Mouse (Mus musculus) retina, postnatal 7 days (tissue): Measurements from ENCODE around the gene Spon1.

Experiments used
- DNase-seq: peaks from one replicate; pipeline ENCODE4 v3.0.0-alpha.2; 2012; ENCODE audit warnings: low read depth, low spot score

The Spon1 gene

DNA sequence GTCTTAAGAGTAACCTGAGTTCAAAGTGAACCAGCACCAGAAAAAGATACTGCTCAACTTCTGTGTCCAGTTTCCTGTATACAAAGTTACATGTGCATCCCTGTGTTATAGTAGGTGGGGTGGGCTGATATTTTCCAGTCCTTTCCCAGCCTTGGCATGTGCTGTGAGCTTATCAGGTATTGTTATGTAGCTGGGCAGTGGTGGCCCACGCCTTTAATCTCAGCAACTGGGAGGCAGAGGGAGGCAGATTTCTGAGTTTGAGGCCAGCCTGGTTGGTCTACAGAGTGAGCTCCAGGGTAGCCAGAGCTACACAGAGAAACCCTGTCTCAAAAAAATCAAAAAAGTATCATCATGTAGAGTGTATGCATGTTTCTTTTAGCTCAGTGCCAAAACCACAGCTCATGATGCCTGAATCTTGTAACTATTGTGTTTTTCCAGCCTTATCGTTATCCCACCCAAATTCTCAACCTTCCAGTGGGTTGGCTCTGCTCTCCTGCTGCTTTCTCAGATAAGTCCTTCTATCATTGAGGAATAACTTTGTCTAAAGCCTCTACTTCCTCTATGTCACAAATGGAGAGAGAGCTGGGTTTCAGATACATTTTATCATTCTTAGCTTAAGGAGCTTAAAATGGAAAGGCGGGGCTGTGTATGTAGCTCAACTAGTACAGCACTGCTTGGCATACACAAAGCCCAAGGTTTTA is 137.5 kb downstream of the Spon1 start:
- DNase-seq, result no peak

DNA sequence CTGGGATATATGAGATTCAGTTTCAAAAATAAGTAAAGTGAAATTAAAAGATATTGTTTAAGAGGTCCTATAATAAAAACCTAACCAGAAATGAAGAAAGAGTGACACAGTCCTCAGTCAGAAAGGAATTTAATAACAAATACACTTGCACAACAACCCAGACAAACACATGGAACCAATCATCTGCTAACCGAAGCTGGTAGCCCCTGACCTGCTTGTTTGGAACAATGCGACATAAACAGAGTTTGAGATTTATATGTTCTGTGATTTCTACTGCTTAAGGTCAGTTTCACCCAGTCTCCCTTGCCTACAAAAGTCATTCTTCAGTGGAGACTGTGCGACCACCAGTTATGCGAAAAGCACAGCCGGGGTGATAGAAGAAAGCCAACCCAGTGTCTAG is 138.1 kb downstream of the Spon1 start:
- DNase-seq, result no peak

GRCm38 (mm10) chr7:113904348-113904895 is 138.6 kb downstream of the Spon1 start:
- no peak for DNase-seq

DNA sequence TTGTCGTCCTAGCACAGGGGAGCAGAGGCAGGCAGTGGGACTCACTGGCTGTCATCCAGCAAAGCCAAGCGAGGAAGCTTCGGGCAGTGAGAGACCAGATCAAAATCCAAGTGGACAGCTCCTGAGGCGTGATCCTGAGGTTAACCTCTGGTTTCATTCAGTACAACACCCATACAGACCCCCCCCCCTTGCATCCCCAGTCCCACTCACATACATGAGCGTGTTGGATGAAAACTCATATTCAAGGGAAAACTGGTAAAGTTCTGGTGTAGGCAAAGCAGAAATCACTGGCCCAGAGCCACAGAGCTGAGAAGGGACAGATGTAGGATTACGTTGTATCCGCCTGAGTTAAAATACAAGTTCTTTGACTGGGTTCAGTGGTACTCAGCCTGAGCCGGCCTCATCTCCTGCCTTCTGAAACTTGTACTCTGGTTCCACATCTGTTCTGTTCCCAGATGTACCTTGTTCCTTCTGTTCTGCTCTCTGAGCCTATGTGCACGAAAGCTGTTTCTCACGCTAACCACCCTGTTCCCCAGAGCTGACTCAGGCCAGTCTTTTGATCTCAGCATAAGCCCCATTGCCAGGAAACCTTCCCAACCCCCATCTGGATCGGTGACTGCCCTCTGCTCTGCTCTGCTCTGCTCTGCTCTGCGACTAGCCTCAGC is 143.5 kb downstream of the Spon1 start:
- DNase-seq, result no peak

DNA sequence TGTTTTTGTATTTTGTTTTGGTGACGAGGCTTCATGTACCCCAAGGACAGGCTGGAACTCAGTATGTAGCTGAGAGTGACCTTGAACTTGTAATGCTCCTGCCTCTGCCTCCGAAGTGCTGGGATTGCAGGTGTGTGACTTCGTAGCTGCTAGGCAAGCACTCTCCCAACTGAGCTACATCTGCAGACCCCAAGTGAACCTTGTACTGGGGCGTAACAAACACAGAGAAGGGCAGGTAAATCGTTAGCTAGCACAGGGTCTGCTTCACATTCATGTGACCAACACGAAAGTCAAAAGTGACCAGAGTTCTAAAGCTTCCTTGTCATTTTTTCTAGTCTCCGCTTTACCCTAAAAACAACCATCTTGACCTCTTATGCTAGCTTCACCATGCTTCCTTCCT is 145.1 kb downstream of the Spon1 start:
- DNase-seq, result no peak

- no peak for DNase-seq
Observed at GRCm38 (mm10) chr7:113915936-113916335, 150.1 kb downstream of the Spon1 start.

DNA sequence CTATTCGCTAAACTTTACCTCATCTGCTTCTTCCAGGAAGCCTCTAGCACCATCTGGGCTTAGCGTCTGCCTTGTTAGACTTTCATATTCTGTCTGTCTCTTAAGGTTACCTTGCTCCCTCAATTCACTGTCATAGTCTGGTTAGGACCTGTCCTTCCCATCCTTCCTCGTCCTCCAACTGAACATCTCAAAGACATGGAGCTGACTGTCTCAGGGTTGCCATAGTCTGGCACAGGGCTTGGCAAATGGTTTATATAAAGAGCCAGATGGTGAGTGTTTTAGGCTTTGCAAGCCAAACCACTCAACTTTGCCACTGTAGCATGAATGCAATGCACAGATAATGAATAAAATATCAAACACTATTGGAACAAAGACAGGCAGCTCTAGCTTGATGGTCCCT is 153.1 kb downstream of the Spon1 start:
- no peak for DNase-seq

DNA sequence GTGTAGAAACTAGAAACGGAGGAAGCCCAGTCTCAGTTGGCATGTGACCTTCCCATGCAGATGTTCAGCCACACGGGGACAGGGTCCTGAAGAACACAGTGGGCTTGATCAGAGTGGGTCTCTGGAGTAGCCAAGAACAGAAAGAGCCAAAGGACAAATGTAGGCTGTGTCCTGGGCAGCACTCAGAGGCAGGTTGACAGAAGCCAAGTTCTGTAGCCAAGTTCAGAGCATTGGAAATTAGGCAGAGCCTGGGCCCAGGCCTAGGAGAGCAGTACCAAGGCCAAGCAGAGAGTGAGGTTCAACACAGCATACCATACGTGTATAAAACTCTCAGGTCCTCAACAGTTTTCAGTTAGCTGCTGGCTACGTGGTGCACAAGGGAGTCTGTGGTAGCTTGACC is 153.7 kb downstream of the Spon1 start:
- no peak for DNase-seq

DNA sequence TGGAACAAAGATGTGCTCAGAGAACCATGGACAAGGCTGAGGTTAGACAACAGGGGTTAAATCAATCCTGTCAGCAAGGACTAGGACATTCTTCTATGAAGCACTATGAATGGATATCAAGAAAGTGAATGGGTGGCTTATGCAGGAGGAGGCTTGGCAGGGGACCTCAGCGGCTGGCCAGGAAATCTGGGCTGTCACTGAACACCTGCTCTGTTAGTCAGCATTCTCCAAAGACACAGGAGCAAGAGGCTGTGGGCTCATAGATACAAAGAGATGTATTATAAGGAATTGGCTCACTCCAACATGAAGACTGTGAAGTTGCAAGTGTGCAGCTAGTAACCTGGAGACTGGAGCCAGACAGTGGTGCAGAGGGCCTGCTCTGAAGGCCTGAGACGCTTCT is 154.3 kb downstream of the Spon1 start:
- DNase-seq, result no peak

DNA sequence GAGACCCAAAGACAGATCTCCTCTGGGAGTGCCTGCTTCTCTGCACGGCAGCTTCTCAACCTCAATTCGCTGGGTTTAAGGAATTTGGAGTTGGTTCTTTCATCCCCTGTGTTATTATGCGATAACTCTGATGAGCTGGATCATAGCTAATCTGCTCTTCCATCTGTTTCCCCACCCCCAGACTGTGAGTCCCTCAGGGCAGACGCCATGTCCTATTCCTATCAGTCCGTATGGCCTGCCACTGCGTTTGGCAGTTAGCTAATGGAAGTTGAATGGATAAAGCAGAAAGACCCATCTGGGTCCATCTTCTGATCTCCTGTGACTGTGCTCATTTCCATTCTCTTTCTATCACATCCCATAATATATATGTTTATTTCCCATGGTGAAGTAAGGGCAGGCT is 158.8 kb downstream of the Spon1 start:
- DNase-seq, result peak; percentile 58

DNA sequence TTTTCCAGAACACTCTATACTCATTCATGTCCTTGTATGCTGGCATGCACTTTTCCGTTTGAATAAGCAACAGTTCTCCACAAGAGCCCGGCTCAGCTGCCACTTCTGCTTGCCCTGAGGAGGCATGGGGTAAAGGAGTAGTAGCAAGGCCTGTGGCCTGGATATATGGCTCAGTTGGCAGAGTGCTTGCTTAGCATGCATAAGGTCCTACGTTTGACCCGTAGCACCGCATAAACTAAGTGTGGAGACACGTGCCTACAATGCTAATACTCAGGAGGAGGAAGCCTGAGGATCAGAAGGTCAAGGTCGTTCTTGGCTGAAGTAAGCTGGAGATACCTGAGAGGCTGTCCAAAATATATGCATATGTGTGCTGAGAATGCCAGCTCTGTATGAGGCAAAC is 185.1 kb downstream of the Spon1 start:
- no peak for DNase-seq

DNA sequence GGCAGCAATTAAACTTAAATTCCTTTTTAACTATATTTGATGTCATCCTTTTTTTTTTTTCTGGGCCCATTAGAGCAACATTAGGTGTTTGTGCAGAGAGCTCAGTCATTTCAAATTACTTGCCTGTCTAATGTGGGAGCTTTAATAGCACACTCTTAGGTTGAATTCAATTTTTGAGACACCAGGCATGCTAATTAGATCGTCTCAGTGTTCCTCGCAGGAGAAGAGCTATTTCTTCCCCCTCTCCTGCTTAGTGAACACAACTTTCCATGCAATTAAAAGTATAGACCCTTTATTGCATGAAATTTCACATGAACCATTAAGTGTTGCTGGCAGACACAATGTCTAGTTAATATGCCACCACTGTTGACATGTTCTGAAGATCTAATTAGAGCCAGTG is 189.6 kb downstream of the Spon1 start:
- no peak for DNase-seq

- DNase-seq, result no peak
Observed at GRCm38 (mm10) chr7:113960841-113961499, 195.2 kb downstream of the Spon1 start.

GRCm38 (mm10) chr7:113961500-113961895 is 195.7 kb downstream of the Spon1 start:
- DNase-seq, result peak; percentile 29

DNA sequence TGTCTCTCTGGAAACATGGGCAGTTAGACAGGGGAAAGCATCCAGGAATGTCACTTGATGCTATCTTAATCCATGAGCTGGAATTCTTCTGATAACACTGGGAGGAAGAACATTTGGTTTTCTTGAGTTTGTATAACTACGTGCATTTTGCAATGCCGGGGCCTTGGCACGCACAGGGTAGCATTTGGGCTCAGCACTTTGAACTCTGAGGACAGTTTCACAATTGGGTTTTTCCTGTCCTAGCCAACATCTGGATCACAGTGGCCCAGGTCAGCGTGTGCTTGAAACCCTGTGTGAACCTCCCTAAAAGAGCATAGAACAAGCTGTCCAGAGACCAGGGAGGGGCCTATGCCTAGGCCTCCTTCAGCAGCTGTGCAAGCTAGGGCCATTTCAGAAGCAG is 196.3 kb downstream of the Spon1 start:
- DNase-seq, result no peak

DNA sequence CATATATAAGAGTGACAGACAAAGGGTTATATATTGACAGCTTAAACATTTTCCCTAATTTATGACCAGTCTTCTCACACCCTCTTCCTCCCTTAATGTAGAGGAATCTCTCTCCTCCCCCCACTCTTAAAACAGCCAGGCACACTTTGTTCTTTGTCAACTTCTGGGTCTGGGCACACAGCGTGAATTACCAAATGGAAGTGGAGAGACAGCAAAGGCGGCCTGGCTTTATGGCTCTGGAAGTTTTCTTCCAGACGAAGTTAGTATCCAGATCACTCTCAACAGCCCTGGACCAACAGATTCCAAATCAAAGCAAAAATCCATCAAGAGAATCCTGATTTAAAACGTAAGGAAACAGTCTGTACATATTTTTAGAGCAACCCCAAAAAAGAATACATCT is 198.0 kb downstream of the Spon1 start:
- DNase-seq, result no peak

DNA sequence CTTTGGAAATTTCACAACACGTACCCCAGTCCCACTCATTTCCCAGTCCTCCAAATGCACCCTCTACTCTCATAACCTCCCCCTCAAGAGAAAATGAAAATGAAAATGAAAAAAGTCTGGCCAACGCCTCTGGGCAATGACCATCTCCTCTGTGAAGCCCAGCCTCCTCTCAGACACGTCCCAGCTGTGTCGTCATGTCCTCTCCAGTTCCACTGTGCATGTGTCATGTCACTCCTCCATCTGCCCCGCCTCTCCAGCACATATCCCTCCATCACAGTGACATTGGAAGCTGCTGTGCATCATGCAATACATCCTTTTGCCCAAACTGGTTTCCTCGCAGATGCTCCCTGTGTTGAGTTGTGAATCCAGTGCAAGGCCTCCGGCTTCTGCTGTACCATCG is 199.8 kb downstream of the Spon1 start:
- no peak for DNase-seq

GRCm38 (mm10) chr7:113969182-113969581 is 203.4 kb downstream of the Spon1 start:
- DNase-seq, result no peak

- DNase-seq, result no peak
Observed at GRCm38 (mm10) chr7:113972536-113972935, 206.7 kb downstream of the Spon1 start.

GRCm38 (mm10) chr7:113986406-113987134 is 220.8 kb downstream of the Spon1 start:
- DNase-seq, result peak; percentile 32

GRCm38 (mm10) chr7:113988156-113988555 is 222.4 kb downstream of the Spon1 start:
- DNase-seq, result no peak
